Mouse (Mus musculus) embryonic facial prominence, embryonic 15.5 days (tissue): ENCODE results near the gene Inca1. TPM values are rescaled to one million over a fixed set of nuclear protein-coding genes. Genes with fewer than 3 reads are reported as not detected.

ENCODE experiments used
- ATAC-seq: fragments of 200-750 bp; cut with Nextera tagmentation; 2 replicates; pipeline ENCODE4 v1.8.0; 2017; ENCODE audit warnings: low read depth, moderate TSS enrichment; ENCODE audit not compliant: insufficient number of reproducible peaks, low FRiP score, low TSS enrichment
- H3K27ac ChIP-seq: fragments of 300-500 bp; sonication (generic); replicated peaks from 2 replicates; pipeline ENCODE4 v1.5.1; 2015; ENCODE audit warnings: mild to moderate bottlenecking, inconsistent platforms
- H3K27me3 ChIP-seq: fragments of 300-500 bp; sonication (generic); 2 replicates; pipeline ENCODE4 v1.6.1; 2015; ENCODE audit warnings: inconsistent platforms
- H3K36me3 ChIP-seq: fragments of 300-500 bp; sonication (generic); 2 replicates; pipeline ENCODE4 v1.6.1; 2015; ENCODE audit warnings: mild to moderate bottlenecking, inconsistent platforms
- H3K4me1 ChIP-seq: fragments of 300-500 bp; sonication (generic); 2 replicates; pipeline ENCODE4 v1.6.1; 2015; ENCODE audit warnings: inconsistent platforms
- H3K4me2 ChIP-seq: fragments of 300-500 bp; sonication (generic); replicated peaks from 2 replicates; pipeline ENCODE4 v1.6.1; 2015; ENCODE audit warnings: mild to moderate bottlenecking, inconsistent platforms
- H3K4me3 ChIP-seq: fragments of 300-500 bp; sonication (generic); replicated peaks from 2 replicates; pipeline ENCODE4 v1.5.1; 2015; ENCODE audit warnings: mild to moderate bottlenecking, inconsistent platforms
- H3K9ac ChIP-seq: fragments of 300-500 bp; sonication (generic); 2 replicates; pipeline ENCODE4 v1.6.1; 2015; ENCODE audit warnings: inconsistent platforms
- H3K9me3 ChIP-seq: fragments of 300-500 bp; sonication (generic); replicated peaks from 2 replicates; pipeline ENCODE4 v1.6.1; 2016; ENCODE audit warnings: inconsistent platforms
- WGBS: fragments of 180-500 bp; shearing (Covaris S2); methylation state at CpG from one replicate; pipeline ENCODE4 v1.1.7; 2015; 5-methylcytosine and 5-hydroxymethylcytosine counted together
- microRNA-seq: library from miRNA; unstranded; fragments of <30 nt; microRNA quantifications from one replicate; pipeline ENCODE4, GENCODE M21; 2016; ENCODE audit warnings: borderline number of aligned reads
- polyA plus RNA-seq: library from polyadenylated mRNA; unstranded; fragments of >200 nt; fragmentation: Nextera tagmentation; extraction: Ambion mirVana; gene quantifications from 2 replicates; pipeline ENCODE4 v1.2.1, GENCODE M21; 2015

Gene Inca1
- polyA plus RNA-seq, 1 experiment from 2014 or later, result 1.6 TPM

- Histone ChIP-seq H3K9me3 (no peaks in the 10 kb centered on the region), H3K36me3 (peaks cover 28% of the 10 kb centered on the region), H3K4me2 (no peak overlapping the region), H3K27ac (no peak overlapping the region), H3K4me3 (no peak overlapping the region), H3K4me1 (peaks cover 13% of the 10 kb centered on the region), H3K9ac (no peak overlapping the region), H3K27me3 (no peaks in the 10 kb centered on the region)
- WGBS, result 83% methylated on average over 7 of the region's 7 CpGs
- no peak for ATAC-seq
Observed at GRCm38 (mm10) chr11:70641241-70641640, 58.7 kb downstream of the Inca1 start.

GRCm38 (mm10) chr11:70639976-70640375, 60.0 kb downstream of the Inca1 start:
- peaks cover 20% of the 10 kb centered on the region for H3K36me3 ChIP-seq
- no peak overlapping the region for H3K4me2 ChIP-seq
- WGBS, result 83% methylated on average over 8 of the region's 8 CpGs
- H3K4me3 ChIP-seq, result no peak overlapping the region
- H3K4me1 ChIP-seq, result peaks cover under 1% of the 10 kb centered on the region; the same call in 1 of the 2 replicates
- no peak for ATAC-seq
- no peaks in the 10 kb centered on the region for H3K9me3 ChIP-seq
- no peak overlapping the region for H3K9ac ChIP-seq
- no peaks in the 10 kb centered on the region for H3K27me3 ChIP-seq
- H3K27ac ChIP-seq, result no peak overlapping the region

- H3K9ac ChIP-seq, result no peak within 1 kb of the TSS
- no peak within 1 kb of the TSS for H3K4me3 ChIP-seq
- H3K36me3 ChIP-seq, result peaks cover 9% of the 10 kb centered on the region; the same call in 1 of the 2 replicates
- 58% methylated on average over 5 of the region's 5 CpGs for WGBS
- no peaks in the 10 kb centered on the region for H3K9me3 ChIP-seq
- no peaks in the 10 kb centered on the region for H3K4me1 ChIP-seq
- ATAC-seq, result no peak
- no peak within 1 kb of the TSS for H3K27ac ChIP-seq
- H3K4me2 ChIP-seq, result no peak within 1 kb of the TSS
- no peaks in the 10 kb centered on the region for H3K27me3 ChIP-seq
Observed at GRCm38 (mm10) chr11:70638714-70639278, 61.2 kb downstream of the Inca1 start, which contains the start of gene Gp1ba. Gp1ba (plus strand) TSS chr11:70639122.

Small RNA genes within 50 kb of the gene (microRNA-seq; reads per million reads assigned to microRNA genes)
- not detected for gene Mir6925

Other genes starting within 250 kb of the Inca1 start
- 37.0 and 42.9 TPM in 2 replicates for gene Med11, start 248.2 kb downstream of the Inca1 start, polyA plus RNA-seq
- gene Zmynd15, start 240.7 kb downstream of the Inca1 start, polyA plus RNA-seq, result 0.63 and 0.71 TPM in 2 replicates
- 4.1 and 4.5 TPM in 2 replicates for gene Cxcl16, start 240.2 kb downstream of the Inca1 start, polyA plus RNA-seq
- 1.1 TPM in 1 of 2 replicates, not detected in the other for gene Tm4sf5, start 194.9 kb downstream of the Inca1 start, polyA plus RNA-seq
- gene Vmo1, start 185.5 kb downstream of the Inca1 start, polyA plus RNA-seq, result 0.35 and 0.60 TPM in 2 replicates
- 0.44 and 0.59 TPM in 2 replicates for gene Gltpd2, start 181.0 kb downstream of the Inca1 start, polyA plus RNA-seq
- gene Psmb6, start 174.8 kb downstream of the Inca1 start, polyA plus RNA-seq, result 727 and 733 TPM in 2 replicates
- 1.1 and 3.3 TPM in 2 replicates for gene Gm40193, start 167.2 kb downstream of the Inca1 start, polyA plus RNA-seq
- gene Pld2, start 160.1 kb downstream of the Inca1 start, polyA plus RNA-seq, result 10.3 and 13.2 TPM in 2 replicates
- gene Mink1, start 137.3 kb downstream of the Inca1 start, polyA plus RNA-seq, result 16.7 and 20.3 TPM in 2 replicates
- not detected in 2 replicates for gene 4930544D05Rik, start 84.3 kb downstream of the Inca1 start, polyA plus RNA-seq
- 0.49 and 0.65 TPM in 2 replicates for gene Chrne, start 80.9 kb downstream of the Inca1 start, polyA plus RNA-seq
- 0.23 and 0.32 TPM in 2 replicates for gene Gp1ba, start 61.0 kb downstream of the Inca1 start, polyA plus RNA-seq
- gene Rnf167, start 52.9 kb downstream of the Inca1 start, polyA plus RNA-seq, result 129 and 147 TPM in 2 replicates
- 171 and 176 TPM in 2 replicates for gene Slc25a11, start 52.7 kb downstream of the Inca1 start, polyA plus RNA-seq
- gene Pfn1, start 45.5 kb downstream of the Inca1 start, polyA plus RNA-seq, result 1,669 and 1,769 TPM in 2 replicates
- 81.9 and 112 TPM in 2 replicates for gene Eno3, start 43.0 kb downstream of the Inca1 start, polyA plus RNA-seq
- 155 and 164 TPM in 2 replicates for gene Spag7, start 30.7 kb downstream of the Inca1 start, polyA plus RNA-seq
- 14.5 and 17.5 TPM in 2 replicates for gene Camta2, start 12.1 kb downstream of the Inca1 start, polyA plus RNA-seq
- 4.7 and 5.9 TPM in 2 replicates for gene Kif1c, start 393 bp upstream of the Inca1 start, polyA plus RNA-seq
- gene Zfp3, start 64.1 kb upstream of the Inca1 start, polyA plus RNA-seq, result 7.1 and 7.2 TPM in 2 replicates
- gene Scimp, start 112.4 kb upstream of the Inca1 start, polyA plus RNA-seq, result 0.46 TPM in 1 of 2 replicates, not detected in the other
- gene Rabep1, start 144.6 kb upstream of the Inca1 start, polyA plus RNA-seq, result 34.7 and 35.1 TPM in 2 replicates